Mouse (Mus musculus) stomach, postnatal 0 days (tissue): ENCODE results near the gene Snx1. TPM values are rescaled to one million over a fixed set of nuclear protein-coding genes. Genes with fewer than 3 reads are reported as not detected.

Experiments used
- ATAC-seq: fragments of 200-750 bp; cut with Nextera tagmentation; 2 replicates; pipeline ENCODE4 v1.8.0; 2017; ENCODE audit not compliant: low FRiP score, low TSS enrichment
- DNase-seq: peaks from one replicate; pipeline ENCODE4 v3.0.0-alpha.2; 2016; ENCODE audit warnings: low spot score
- H3K27ac ChIP-seq: fragments of 300-500 bp; sonication (generic); replicated peaks from 2 replicates; pipeline ENCODE4 v1.5.1; 2014; ENCODE audit warnings: mild to moderate bottlenecking, control low read depth
- H3K27me3 ChIP-seq: fragments of 300-500 bp; sonication (generic); 2 replicates; pipeline ENCODE4 v1.6.1; 2014; ENCODE audit warnings: low read length; ENCODE audit not compliant: control insufficient read depth, insufficient read depth
- H3K36me3 ChIP-seq: fragments of 300-500 bp; sonication (generic); 2 replicates; pipeline ENCODE4 v1.6.1; 2014; ENCODE audit warnings: low read length, mixed read lengths; ENCODE audit not compliant: control insufficient read depth, insufficient read depth
- H3K4me1 ChIP-seq: fragments of 300-500 bp; sonication (generic); replicated peaks from 2 replicates; pipeline ENCODE4 v1.6.1; 2014; ENCODE audit warnings: antibody characterized with exemption; ENCODE audit not compliant: control insufficient read depth, insufficient read depth
- H3K4me2 ChIP-seq: fragments of 300-500 bp; sonication (generic); replicated peaks from 2 replicates; pipeline ENCODE4 v1.6.1; 2014; ENCODE audit warnings: low read depth, mild to moderate bottlenecking, control low read depth, moderate library complexity
- H3K4me3 ChIP-seq: fragments of 300-500 bp; sonication (generic); 2 replicates; pipeline ENCODE4 v1.5.1; 2014; ENCODE audit warnings: low read depth, low read length, control low read depth
- H3K9ac ChIP-seq: fragments of 300-500 bp; sonication (generic); 2 replicates; pipeline ENCODE4 v1.6.1; 2014; ENCODE audit warnings: mild to moderate bottlenecking, low read length, control low read depth, mixed read lengths
- H3K9me3 ChIP-seq: fragments of 300-500 bp; sonication (generic); 2 replicates; pipeline ENCODE4 v1.6.1; 2016; ENCODE audit warnings: low read length; ENCODE audit not compliant: control insufficient read depth
- CTCF ChIP-seq: IDR thresholded peaks from 2 replicates; pipeline ENCODE4 v1.5.1; 2016; ENCODE audit warnings: antibody characterized with exemption, low read depth, mild to moderate bottlenecking, moderate library complexity
- EP300 ChIP-seq: optimal IDR thresholded peaks from 2 replicates; pipeline ENCODE3; 2016; ENCODE audit warnings: antibody characterized with exemption
- WGBS: fragments of 180-500 bp; shearing (Covaris S2); extraction: QIAGEN DNeasy Blood & Tissue Kit; methylation state at CpG from one replicate; pipeline ENCODE4 v1.1.7; 2014; 5-methylcytosine and 5-hydroxymethylcytosine counted together
- polyA plus RNA-seq: library from polyadenylated mRNA; unstranded; fragments of >200 nt; fragmentation: Nextera tagmentation; extraction: Ambion mirVana; gene quantifications from 2 replicates; pipeline ENCODE4 v1.2.1, GENCODE M21; 2015

Snx1 gene
- polyA plus RNA-seq, 1 experiment from 2014 or later: 77.5 TPM

DNA sequence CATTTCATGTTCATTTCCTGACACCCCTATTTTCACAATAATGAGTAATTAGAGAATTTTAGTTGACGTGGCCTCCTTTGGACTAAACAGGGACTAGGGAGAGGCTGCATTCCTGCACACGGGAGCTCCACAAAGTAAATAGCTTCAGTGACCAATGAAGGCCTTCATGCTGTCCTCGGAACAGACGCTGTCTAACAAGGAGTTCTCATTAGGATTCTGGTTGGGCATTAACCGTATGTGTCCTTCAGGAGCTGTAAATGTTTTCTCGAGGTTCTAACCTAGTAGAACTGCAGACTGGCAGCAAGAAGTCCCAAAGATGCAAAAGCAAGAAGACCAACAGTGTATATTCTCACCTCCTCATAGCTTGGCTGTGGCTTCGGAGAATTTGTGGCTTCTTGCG is 21.2 kb downstream of the Snx1 start:
- no peak overlapping the region for H3K27ac ChIP-seq
- no peaks in the 10 kb centered on the region for H3K9me3 ChIP-seq
- H3K4me2 ChIP-seq: no peak overlapping the region
- no peaks in the 10 kb centered on the region for H3K27me3 ChIP-seq
- no peak for ATAC-seq
- WGBS: 72% methylated on average over 8 of the region's 8 CpGs
- no peaks in the 10 kb centered on the region for H3K4me1 ChIP-seq
- DNase-seq: no peak
- no peak overlapping the region for H3K9ac ChIP-seq
- peaks cover 9% of the 10 kb centered on the region; the same call in 1 of the 2 replicates for H3K36me3 ChIP-seq
- no peak for TF ChIP-seq CTCF
- no peak for TF ChIP-seq EP300
- no peak overlapping the region for H3K4me3 ChIP-seq

GRCm38 (mm10) chr9:66104601-66105000 is 21.8 kb downstream of the Snx1 start:
- H3K36me3 ChIP-seq: peaks cover 12% of the 10 kb centered on the region; the same call in 1 of the 2 replicates
- H3K27ac ChIP-seq: no peak overlapping the region
- no peaks in the 10 kb centered on the region for H3K9me3 ChIP-seq
- no peak for TF ChIP-seq CTCF
- TF ChIP-seq EP300: no peak
- no peak overlapping the region for H3K4me3 ChIP-seq
- no peak overlapping the region for H3K4me2 ChIP-seq
- no peaks in the 10 kb centered on the region for H3K27me3 ChIP-seq
- 83% methylated on average over 4 of the region's 4 CpGs for WGBS
- DNase-seq (no peak), ATAC-seq (no peak)
- H3K4me1 ChIP-seq: no peaks in the 10 kb centered on the region
- H3K9ac ChIP-seq: no peak overlapping the region

DNA sequence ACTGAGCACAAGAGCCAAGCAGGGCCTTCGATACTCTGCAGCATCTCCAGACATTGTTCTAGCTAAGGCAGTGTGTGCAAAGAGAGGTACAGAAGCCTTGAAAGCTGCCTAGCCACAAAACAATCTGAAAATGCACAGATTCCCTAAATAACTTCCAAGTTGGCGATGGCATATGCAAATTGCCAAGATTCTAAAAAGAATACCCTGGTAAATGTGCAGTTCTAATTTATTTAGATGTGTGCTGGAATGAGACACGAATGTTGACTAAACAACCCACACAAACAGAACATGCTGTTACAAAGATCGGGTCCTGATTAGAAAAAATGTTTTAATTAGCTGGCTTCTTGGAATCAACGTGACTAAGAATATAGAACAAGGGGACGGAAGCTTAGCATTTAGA is 23.7 kb downstream of the Snx1 start:
- WGBS: 88% methylated on average over 6 of the region's 6 CpGs
- TF ChIP-seq EP300 (no peak), CTCF (no peak)
- Histone ChIP-seq H3K27ac (no peak overlapping the region), H3K9me3 (no peaks in the 10 kb centered on the region), H3K4me2 (no peak overlapping the region), H3K36me3 (0 out of 2 replicates have a peak, but pooled peaks cover 12% of the 10 kb centered on the region), H3K4me3 (no peak overlapping the region), H3K27me3 (no peaks in the 10 kb centered on the region), H3K4me1 (no peaks in the 10 kb centered on the region), H3K9ac (no peak overlapping the region)
- no peak for ATAC-seq
- DNase-seq: no peak

GRCm38 (mm10) chr9:66101577-66101976 is 24.8 kb downstream of the Snx1 start:
- H3K4me1 ChIP-seq: no peaks in the 10 kb centered on the region
- H3K27ac ChIP-seq: no peak overlapping the region
- H3K36me3 ChIP-seq: peaks cover 16% of the 10 kb centered on the region; the same call in 1 of the 2 replicates
- TF ChIP-seq CTCF (no peak), EP300 (no peak)
- H3K27me3 ChIP-seq: no peaks in the 10 kb centered on the region
- H3K4me2 ChIP-seq: no peak overlapping the region
- WGBS: 70% methylated on average over 8 of the region's 8 CpGs
- no peaks in the 10 kb centered on the region for H3K9me3 ChIP-seq
- DNase-seq: no peak
- no peak overlapping the region for H3K9ac ChIP-seq
- H3K4me3 ChIP-seq: no peak overlapping the region
- no peak for ATAC-seq

- 52% methylated on average over 2 of the region's 2 CpGs for WGBS
- Histone ChIP-seq H3K9me3 (no peaks in the 10 kb centered on the region), H3K9ac (no peak overlapping the region), H3K4me1 (0 out of 2 replicates have a peak, but pooled peaks cover 3% of the 10 kb centered on the region), H3K4me3 (no peak overlapping the region), H3K27me3 (no peaks in the 10 kb centered on the region), H3K27ac (peak overlapping the region; percentile 86), H3K36me3 (peaks cover 25% of the 10 kb centered on the region), H3K4me2 (no peak overlapping the region)
- peak; percentile 62 for ATAC-seq
- TF ChIP-seq EP300: no peak
- TF ChIP-seq CTCF: no peak
- DNase-seq: peak; percentile 41
These were observed 33.7 kb downstream of the Snx1 start for GRCm38 (mm10) chr9:66092664-66093063.

- Histone ChIP-seq H3K27me3 (no peaks in the 10 kb centered on the region), H3K9ac (no peak overlapping the region; the same call in 1 of the 2 replicates), H3K27ac (peak overlapping the region; percentile 86), H3K4me1 (0 out of 2 replicates have a peak, but pooled peaks cover 3% of the 10 kb centered on the region), H3K4me3 (no peak overlapping the region), H3K4me2 (no peak overlapping the region), H3K9me3 (no peaks in the 10 kb centered on the region), H3K36me3 (peaks cover 28% of the 10 kb centered on the region)
- 25% methylated on average over 6 of the region's 6 CpGs for WGBS
- TF ChIP-seq CTCF: no peak
- TF ChIP-seq EP300: no peak
- ATAC-seq: peak; percentile 58
- DNase-seq: peak; percentile 69
These were observed 34.8 kb downstream of the Snx1 start for GRCm38 (mm10) chr9:66091327-66092231.
